Mouse (Mus musculus) megakaryocyte, embryonic 14.5 days (primary cell): ENCODE results near the gene Hist1h2bq.

Experiments
- FLI1 ChIP-seq: IDR thresholded peaks from 2 replicates; pipeline ENCODE4 v1.6.1; 2012; ENCODE audit warnings: low read length, inconsistent platforms, mixed read lengths
- GATA1 ChIP-seq: IDR thresholded peaks from 3 replicates; pipeline ENCODE4 v1.6.1; 2012; ENCODE audit warnings: mixed read lengths, low read length, inconsistent platforms, borderline replicate concordance

GRCm38 (mm10) chr13:21783734-21784161, 26.2 kb downstream of the Hist1h2bq start:
- TF ChIP-seq GATA1 (no peak), FLI1 (no peak)
